Mouse (Mus musculus): Measurements from ENCODE around the gene Senp3. TPM values are rescaled to one million over a fixed set of nuclear protein-coding genes. Genes with fewer than 3 reads are reported as not detected.
"Not testable (repeated sequence)": the region's sequence is repeated elsewhere in the genome, so short reads cannot be mapped to it uniquely, and the experiment has no call there.

Senp3 gene
- polyA plus RNA-seq, 1 experiment from 2014 or later, result 62.1 TPM

- Histone ChIP-seq H3K27me3 (replicated peaks) (no peaks in the 10 kb centered on the region), H3K9me3 (no peaks in the 10 kb centered on the region), H3K27ac (no peak overlapping the region), H3K36me3 (no peaks in the 10 kb centered on the region), H3K4me2 (replicated peaks) (no peak overlapping the region), H3K9ac (no peak overlapping the region), H3K4me1 (replicated peaks) (peaks cover 7% of the 10 kb centered on the region; the same call in 1 of the 2 replicates), H3K4me3 (replicated peaks) (no peak overlapping the region)
- no peak for ATAC-seq
- WGBS, result 85% methylated on average over 20 of the region's 20 CpGs
Observed at GRCm38 (mm10) chr11:69712954-69713672, 31.2 kb upstream of the Senp3 start.

GRCm38 (mm10) chr11:69711082-69711481 is 29.2 kb upstream of the Senp3 start:
- no peaks in the 10 kb centered on the region for H3K27me3 ChIP-seq (replicated peaks)
- no peak overlapping the region for H3K27ac ChIP-seq
- H3K9ac ChIP-seq, result no peak overlapping the region
- peaks cover 7% of the 10 kb centered on the region; the same call in 1 of the 2 replicates for H3K4me1 ChIP-seq (replicated peaks)
- H3K36me3 ChIP-seq, result no peaks in the 10 kb centered on the region
- ATAC-seq, result no peak
- H3K4me2 ChIP-seq (replicated peaks), result no peak overlapping the region
- no peaks in the 10 kb centered on the region for H3K9me3 ChIP-seq
- WGBS, result 74% methylated on average over 2 of the region's 2 CpGs
- no peak overlapping the region for H3K4me3 ChIP-seq (replicated peaks)

GRCm38 (mm10) chr11:69710470-69710869 is 28.6 kb upstream of the Senp3 start:
- H3K36me3 ChIP-seq, result no peaks in the 10 kb centered on the region
- 76% methylated on average over 3 of the region's 3 CpGs for WGBS
- no peak overlapping the region for H3K27ac ChIP-seq
- no peaks in the 10 kb centered on the region for H3K27me3 ChIP-seq (replicated peaks)
- ATAC-seq, result no peak
- H3K9me3 ChIP-seq, result no peaks in the 10 kb centered on the region
- H3K9ac ChIP-seq, result no peak overlapping the region
- no peak overlapping the region for H3K4me2 ChIP-seq (replicated peaks)
- 0 out of 2 replicates have a peak, but pooled peaks cover 2% of the 10 kb centered on the region for H3K4me1 ChIP-seq (replicated peaks)
- no peak overlapping the region for H3K4me3 ChIP-seq (replicated peaks)

- Histone ChIP-seq H3K36me3 (no peaks in the 10 kb centered on the region), H3K9me3 (no peaks in the 10 kb centered on the region), H3K4me2 (replicated peaks) (no peak overlapping the region), H3K4me3 (replicated peaks) (no peak overlapping the region), H3K27me3 (replicated peaks) (no peaks in the 10 kb centered on the region), H3K27ac (no peak overlapping the region), H3K9ac (no peak overlapping the region), H3K4me1 (replicated peaks) (no peaks in the 10 kb centered on the region)
- 55% methylated on average over 11 of the region's 11 CpGs for WGBS
- ATAC-seq, result no peak
Observed at GRCm38 (mm10) chr11:69709554-69710446, 27.9 kb upstream of the Senp3 start.

GRCm38 (mm10) chr11:69708614-69709265 is 26.9 kb upstream of the Senp3 start:
- Histone ChIP-seq H3K9me3 (no peaks in the 10 kb centered on the region), H3K27ac (no peak overlapping the region), H3K36me3 (no peaks in the 10 kb centered on the region), H3K4me2 (replicated peaks) (no peak overlapping the region), H3K9ac (no peak overlapping the region), H3K4me1 (replicated peaks) (no peaks in the 10 kb centered on the region), H3K4me3 (replicated peaks) (no peak overlapping the region), H3K27me3 (replicated peaks) (no peaks in the 10 kb centered on the region)
- ATAC-seq, result no peak
- 66% methylated on average over 3 of the region's 3 CpGs for WGBS

GRCm38 (mm10) chr11:69707873-69708381 is 26.0 kb upstream of the Senp3 start:
- no peak overlapping the region for H3K4me2 ChIP-seq (replicated peaks)
- H3K9me3 ChIP-seq, result no peaks in the 10 kb centered on the region
- no peaks in the 10 kb centered on the region for H3K36me3 ChIP-seq
- no peak overlapping the region for H3K9ac ChIP-seq
- no peak for ATAC-seq
- WGBS, result 85% methylated on average over 4 of the region's 4 CpGs
- no peaks in the 10 kb centered on the region for H3K27me3 ChIP-seq (replicated peaks)
- H3K4me3 ChIP-seq (replicated peaks), result no peak overlapping the region
- no peak overlapping the region for H3K27ac ChIP-seq
- H3K4me1 ChIP-seq (replicated peaks), result no peaks in the 10 kb centered on the region

- H3K9ac ChIP-seq, result no peak overlapping the region
- 87% methylated on average over 4 of the region's 4 CpGs for WGBS
- no peaks in the 10 kb centered on the region for H3K4me1 ChIP-seq (replicated peaks)
- H3K4me2 ChIP-seq (replicated peaks), result no peak overlapping the region
- no peak overlapping the region for H3K4me3 ChIP-seq (replicated peaks)
- no peak overlapping the region for H3K27ac ChIP-seq
- H3K36me3 ChIP-seq, result no peaks in the 10 kb centered on the region
- no peaks in the 10 kb centered on the region for H3K27me3 ChIP-seq (replicated peaks)
- no peaks in the 10 kb centered on the region for H3K9me3 ChIP-seq
- no peak for ATAC-seq
Observed at GRCm38 (mm10) chr11:69707480-69707847, 25.6 kb upstream of the Senp3 start.

GRCm38 (mm10) chr11:69706775-69707479 is 25.0 kb upstream of the Senp3 start:
- Histone ChIP-seq H3K36me3 (no peaks in the 10 kb centered on the region), H3K4me3 (replicated peaks) (no peak overlapping the region), H3K9ac (no peak overlapping the region), H3K27me3 (replicated peaks) (no peaks in the 10 kb centered on the region), H3K4me2 (replicated peaks) (no peak overlapping the region), H3K9me3 (no peaks in the 10 kb centered on the region), H3K4me1 (replicated peaks) (no peaks in the 10 kb centered on the region), H3K27ac (no peak overlapping the region)
- WGBS, result 53% methylated on average over 6 of the region's 6 CpGs
- ATAC-seq, result no peak

- H3K36me3 ChIP-seq, result no peaks in the 10 kb centered on the region
- H3K27ac ChIP-seq, result no peak overlapping the region
- no peak overlapping the region for H3K4me2 ChIP-seq (replicated peaks)
- ATAC-seq, result no peak
- no peak overlapping the region for H3K4me3 ChIP-seq (replicated peaks)
- H3K27me3 ChIP-seq (replicated peaks), result no peaks in the 10 kb centered on the region
- no peaks in the 10 kb centered on the region for H3K9me3 ChIP-seq
- no peak overlapping the region for H3K9ac ChIP-seq
- H3K4me1 ChIP-seq (replicated peaks), result 0 out of 2 replicates have a peak, but pooled peaks cover 1% of the 10 kb centered on the region
- 20% methylated on average over 2 of the region's 2 CpGs for WGBS
Observed at GRCm38 (mm10) chr11:69704613-69705010, 22.7 kb upstream of the Senp3 start.

GRCm38 (mm10) chr11:69703814-69704612 is 22.1 kb upstream of the Senp3 start:
- H3K36me3 ChIP-seq, result no peaks in the 10 kb centered on the region

GRCm38 (mm10) chr11:69703381-69703780 is 21.5 kb upstream of the Senp3 start:
- 73% methylated on average over 3 of the region's 3 CpGs for WGBS
- H3K9me3 ChIP-seq, H3K36me3 ChIP-seq: not testable (repeated sequence)

More at GRCm38 (mm10) chr11:69703814-69704612, 22.1 kb upstream of the Senp3 start:
- H3K9me3 ChIP-seq, result no peaks in the 10 kb centered on the region
- H3K4me1 ChIP-seq (replicated peaks), result 0 out of 2 replicates have a peak, but pooled peaks cover 2% of the 10 kb centered on the region
- H3K27me3 ChIP-seq (replicated peaks), result no peaks in the 10 kb centered on the region
- H3K9ac ChIP-seq, result no peak overlapping the region
- no peak overlapping the region for H3K4me3 ChIP-seq (replicated peaks)
- no peak for ATAC-seq
- WGBS, result 57% methylated on average over 8 of the region's 8 CpGs
- H3K4me2 ChIP-seq (replicated peaks), result no peak overlapping the region
- H3K27ac ChIP-seq, result no peak overlapping the region

More at GRCm38 (mm10) chr11:69703381-69703780, 21.5 kb upstream of the Senp3 start:
- H3K4me2 ChIP-seq (replicated peaks); H3K4me1 ChIP-seq (replicated peaks); H3K9ac ChIP-seq; H3K27me3 ChIP-seq (replicated peaks); H3K27ac ChIP-seq; ATAC-seq; H3K4me3 ChIP-seq (replicated peaks): not testable (repeated sequence)
